Mouse (Mus musculus) forebrain, embryonic 16.5 days (tissue): ENCODE results near the gene Aldh1l1. TPM values are rescaled to one million over a fixed set of nuclear protein-coding genes. Genes with fewer than 3 reads are reported as not detected.

Source experiments
- ATAC-seq: fragments of 200-750 bp; cut with Nextera tagmentation; 2 replicates; pipeline ENCODE4 v1.8.0; 2017; ENCODE audit warnings: mild to moderate bottlenecking, moderate library complexity
- H3K27ac ChIP-seq: fragments of 300-500 bp; sonication (generic); 2 replicates; pipeline ENCODE4 v1.5.1; 2014; ENCODE audit warnings: low read length, control low read depth
- H3K27me3 ChIP-seq: fragments of 300-500 bp; sonication (generic); replicated peaks from 2 replicates; pipeline ENCODE4 v1.6.1; 2014; ENCODE audit warnings: low read length; ENCODE audit not compliant: control insufficient read depth, insufficient read depth
- H3K36me3 ChIP-seq: fragments of 300-500 bp; sonication (generic); 2 replicates; pipeline ENCODE4 v1.6.1; 2014; ENCODE audit not compliant: control insufficient read depth, insufficient read depth
- H3K4me1 ChIP-seq: fragments of 300-500 bp; sonication (generic); replicated peaks from 2 replicates; pipeline ENCODE4 v1.6.1; 2014; ENCODE audit warnings: low read length; ENCODE audit not compliant: control insufficient read depth, insufficient read depth
- H3K4me2 ChIP-seq: fragments of 300-500 bp; sonication (generic); 2 replicates; pipeline ENCODE4 v1.6.1; 2014; ENCODE audit warnings: mild to moderate bottlenecking, low read length, control low read depth
- H3K4me3 ChIP-seq: fragments of 300-500 bp; sonication (generic); replicated peaks from 2 replicates; pipeline ENCODE4 v1.5.1; 2014; ENCODE audit warnings: mild to moderate bottlenecking, low read length, control low read depth
- H3K9ac ChIP-seq: fragments of 300-500 bp; sonication (generic); replicated peaks from 2 replicates; pipeline ENCODE4 v1.6.1; 2014; ENCODE audit warnings: low read depth, low read length, control low read depth
- H3K9me3 ChIP-seq: fragments of 300-500 bp; sonication (generic); 2 replicates; pipeline ENCODE4 v1.6.1; 2016; ENCODE audit warnings: low read length; ENCODE audit not compliant: control insufficient read depth
- WGBS: fragments of 180-500 bp; shearing (Covaris S2); extraction: QIAGEN DNeasy Blood & Tissue Kit; methylation state at CpG from one replicate; pipeline ENCODE4 v1.1.7; 2014; 5-methylcytosine and 5-hydroxymethylcytosine counted together
- polyA plus RNA-seq: library from polyadenylated mRNA; unstranded; fragments of >200 nt; fragmentation: Nextera tagmentation; extraction: Ambion mirVana; gene quantifications from 2 replicates; pipeline ENCODE4 v1.2.1, GENCODE M21; 2015

Aldh1l1 gene
- polyA plus RNA-seq, 1 experiment from 2014 or later: 33.3 TPM

DNA sequence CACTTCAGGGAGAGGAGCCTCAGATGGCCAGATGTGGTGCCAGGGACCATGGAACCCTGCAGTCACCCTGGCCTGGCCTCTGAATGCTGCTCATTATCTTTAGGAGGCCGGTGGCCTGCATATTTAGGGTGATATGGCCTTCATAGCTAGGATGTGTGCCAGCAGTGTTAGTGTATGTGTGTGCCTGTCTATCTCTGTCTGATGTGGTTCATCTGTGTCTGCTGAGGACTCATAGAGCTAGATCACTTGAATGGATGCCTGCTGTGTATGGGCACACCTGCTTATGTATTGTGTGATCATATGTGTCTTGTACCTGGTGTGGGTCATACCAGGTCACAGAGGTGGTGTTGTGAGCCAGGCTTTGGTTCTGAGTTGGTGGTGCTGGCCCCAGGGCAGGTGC, 18.0 kb upstream of the Aldh1l1 start:
- Histone ChIP-seq H3K4me2 (no peak overlapping the region), H3K4me3 (no peak overlapping the region), H3K9me3 (no peaks in the 10 kb centered on the region), H3K4me1 (peaks cover 14% of the 10 kb centered on the region), H3K9ac (no peak overlapping the region), H3K36me3 (no peaks in the 10 kb centered on the region), H3K27ac (no peak overlapping the region), H3K27me3 (peaks cover 3% of the 10 kb centered on the region; the same call in 1 of the 2 replicates)
- no peak for ATAC-seq
- 67% methylated on average over 1 of the region's 1 CpGs for WGBS

DNA sequence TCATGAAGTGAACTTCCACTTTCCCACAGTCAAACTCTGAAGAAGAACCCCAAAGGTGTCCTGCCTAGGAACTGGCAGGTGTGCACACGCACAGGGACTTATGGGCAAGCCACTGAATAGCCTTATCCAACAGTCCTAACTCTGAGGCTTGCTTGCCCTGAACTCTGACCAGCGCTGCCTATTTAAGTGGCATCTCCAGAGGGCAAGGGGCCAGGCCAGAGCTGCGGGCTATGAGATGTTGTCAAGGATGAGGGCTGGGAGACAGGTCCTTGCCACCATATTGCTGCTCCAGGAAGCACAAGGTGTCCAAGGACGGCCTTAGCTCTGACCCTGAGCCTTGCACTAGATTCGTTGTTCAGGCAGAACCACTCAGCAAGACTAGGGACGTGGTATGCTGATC, 17.2 kb upstream of the Aldh1l1 start:
- no peak overlapping the region for H3K4me2 ChIP-seq
- no peak overlapping the region for H3K4me3 ChIP-seq
- 91% methylated on average over 6 of the region's 6 CpGs for WGBS
- H3K4me1 ChIP-seq: peaks cover 6% of the 10 kb centered on the region
- no peak overlapping the region for H3K27ac ChIP-seq
- no peak for ATAC-seq
- no peak overlapping the region for H3K9ac ChIP-seq
- H3K9me3 ChIP-seq: no peaks in the 10 kb centered on the region
- no peaks in the 10 kb centered on the region for H3K27me3 ChIP-seq
- H3K36me3 ChIP-seq: no peaks in the 10 kb centered on the region

DNA sequence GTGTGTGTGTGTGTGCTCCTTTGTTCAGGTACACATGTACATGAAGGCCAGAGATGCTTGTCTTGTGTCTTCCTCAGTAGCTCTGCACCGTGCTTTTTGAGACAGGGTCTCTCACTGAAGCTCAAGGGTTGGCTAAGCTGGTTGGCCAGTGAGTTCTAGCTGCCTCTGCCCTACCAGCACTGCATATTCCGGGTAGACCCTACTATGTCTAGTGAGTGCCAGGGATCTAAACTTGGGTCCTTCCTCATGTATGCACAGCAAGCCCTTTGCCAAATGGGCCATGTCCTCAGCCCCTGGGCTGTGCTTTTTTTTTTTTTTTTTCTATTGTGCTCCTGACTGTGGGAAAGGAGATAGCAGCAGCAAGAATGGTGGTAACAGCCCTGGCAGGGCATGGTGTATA, 16.0 kb upstream of the Aldh1l1 start:
- ATAC-seq: no peak
- H3K27me3 ChIP-seq: no peaks in the 10 kb centered on the region
- 97% methylated on average over 2 of the region's 2 CpGs for WGBS

DNA sequence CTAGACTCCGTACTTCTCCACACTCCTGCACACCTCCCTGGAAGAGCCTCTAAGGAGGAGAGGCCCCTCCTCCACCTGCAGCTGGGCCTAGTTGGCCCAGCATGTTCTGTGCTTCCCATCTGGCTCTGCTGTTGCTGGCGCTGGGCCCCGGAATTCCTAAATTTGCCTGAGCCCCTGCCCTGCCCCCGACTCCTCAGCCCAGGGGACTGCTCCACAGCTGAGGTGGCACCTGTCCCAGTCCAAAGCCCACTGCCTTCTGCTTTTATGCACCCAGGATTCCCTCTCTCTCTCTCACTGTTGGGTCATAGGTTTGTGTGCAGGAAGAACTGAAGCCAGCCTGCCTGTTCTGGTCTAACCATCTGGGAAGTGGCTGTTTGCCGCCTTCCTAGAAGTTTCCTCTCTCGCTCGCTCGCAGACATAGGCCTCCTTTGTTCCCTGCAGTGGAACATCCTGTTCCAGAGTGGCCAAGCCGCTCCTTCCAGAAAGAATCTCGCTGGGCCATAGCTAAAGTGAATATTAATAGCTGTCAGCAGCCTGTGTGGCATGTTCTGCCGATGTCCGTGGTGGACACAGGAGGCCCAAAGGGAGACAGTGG, 15.2 kb upstream of the Aldh1l1 start:
- Histone ChIP-seq H3K27me3 (no peaks in the 10 kb centered on the region), H3K9me3 (no peaks in the 10 kb centered on the region), H3K9ac (no peak overlapping the region; the same call in 1 of the 2 replicates), H3K4me1 (peaks cover 4% of the 10 kb centered on the region), H3K4me2 (no peak overlapping the region), H3K27ac (no peak overlapping the region; the same call in 1 of the 2 replicates), H3K4me3 (no peak overlapping the region), H3K36me3 (peaks cover 2% of the 10 kb centered on the region; the same call in 1 of the 2 replicates)
- 0 out of 2 replicates have a peak, but pooled peaks have one; percentile 28 for ATAC-seq
- WGBS: 58% methylated on average over 12 of the region's 12 CpGs

More for the DNA sequence above, 16.0 kb upstream of the Aldh1l1 start:
- Histone ChIP-seq H3K4me1 (peaks cover 4% of the 10 kb centered on the region), H3K9ac (no peak overlapping the region), H3K27ac (no peak overlapping the region), H3K4me3 (no peak overlapping the region), H3K9me3 (no peaks in the 10 kb centered on the region), H3K36me3 (peaks cover 2% of the 10 kb centered on the region; the same call in 1 of the 2 replicates), H3K4me2 (no peak overlapping the region)

DNA sequence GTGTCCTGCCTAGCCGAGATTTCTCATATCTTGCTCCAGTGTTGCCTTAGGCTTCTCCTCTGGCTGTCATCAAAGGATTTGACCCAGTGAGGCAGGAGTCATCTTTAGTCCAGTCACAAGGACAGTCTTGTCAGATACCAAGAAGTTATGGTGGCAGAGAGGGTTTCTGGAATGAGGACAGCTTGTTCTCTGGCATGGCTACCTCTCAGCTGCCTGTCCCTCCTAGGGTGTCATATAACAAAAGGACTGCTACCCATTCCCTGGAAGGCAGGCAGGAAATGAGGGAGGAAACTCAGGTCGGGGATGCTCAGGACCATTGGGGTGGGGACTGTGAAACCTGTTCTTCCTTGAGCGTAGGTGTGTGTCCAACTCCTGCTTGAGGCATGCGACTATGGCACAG, 14.1 kb upstream of the Aldh1l1 start:
- Histone ChIP-seq H3K4me1 (peaks cover 8% of the 10 kb centered on the region), H3K36me3 (peaks cover 2% of the 10 kb centered on the region; the same call in 1 of the 2 replicates), H3K4me3 (no peak overlapping the region), H3K9ac (no peak overlapping the region), H3K27me3 (no peaks in the 10 kb centered on the region), H3K4me2 (no peak overlapping the region), H3K9me3 (no peaks in the 10 kb centered on the region), H3K27ac (no peak overlapping the region)
- WGBS: 77% methylated on average over 4 of the region's 4 CpGs
- ATAC-seq: no peak

DNA sequence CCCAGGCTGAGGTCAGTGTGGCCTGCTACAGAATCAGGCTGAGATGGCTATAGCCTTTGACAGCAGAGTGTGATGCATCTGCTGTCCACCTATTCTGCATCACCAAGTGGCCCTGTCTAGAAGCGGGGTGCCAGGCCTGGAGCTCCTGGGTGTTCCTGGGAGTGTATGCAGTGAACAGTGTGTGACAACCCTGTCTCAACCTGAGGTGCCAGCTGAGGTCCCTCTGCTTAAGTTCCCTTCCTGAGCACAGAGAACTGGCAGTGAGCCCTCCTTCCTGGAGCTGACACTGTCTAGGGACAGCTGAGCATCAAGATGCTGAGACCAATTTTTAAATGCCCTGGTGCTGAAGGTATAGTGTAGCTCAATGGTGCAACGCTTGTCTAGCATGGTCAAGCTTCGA, 13.5 kb upstream of the Aldh1l1 start:
- Histone ChIP-seq H3K9me3 (no peaks in the 10 kb centered on the region), H3K27me3 (no peaks in the 10 kb centered on the region), H3K27ac (no peak overlapping the region), H3K4me1 (peaks cover 10% of the 10 kb centered on the region), H3K4me3 (no peak overlapping the region), H3K9ac (no peak overlapping the region), H3K4me2 (no peak overlapping the region), H3K36me3 (peaks cover 2% of the 10 kb centered on the region; the same call in 1 of the 2 replicates)
- no peak for ATAC-seq
- WGBS: 90% methylated on average over 3 of the region's 3 CpGs

DNA sequence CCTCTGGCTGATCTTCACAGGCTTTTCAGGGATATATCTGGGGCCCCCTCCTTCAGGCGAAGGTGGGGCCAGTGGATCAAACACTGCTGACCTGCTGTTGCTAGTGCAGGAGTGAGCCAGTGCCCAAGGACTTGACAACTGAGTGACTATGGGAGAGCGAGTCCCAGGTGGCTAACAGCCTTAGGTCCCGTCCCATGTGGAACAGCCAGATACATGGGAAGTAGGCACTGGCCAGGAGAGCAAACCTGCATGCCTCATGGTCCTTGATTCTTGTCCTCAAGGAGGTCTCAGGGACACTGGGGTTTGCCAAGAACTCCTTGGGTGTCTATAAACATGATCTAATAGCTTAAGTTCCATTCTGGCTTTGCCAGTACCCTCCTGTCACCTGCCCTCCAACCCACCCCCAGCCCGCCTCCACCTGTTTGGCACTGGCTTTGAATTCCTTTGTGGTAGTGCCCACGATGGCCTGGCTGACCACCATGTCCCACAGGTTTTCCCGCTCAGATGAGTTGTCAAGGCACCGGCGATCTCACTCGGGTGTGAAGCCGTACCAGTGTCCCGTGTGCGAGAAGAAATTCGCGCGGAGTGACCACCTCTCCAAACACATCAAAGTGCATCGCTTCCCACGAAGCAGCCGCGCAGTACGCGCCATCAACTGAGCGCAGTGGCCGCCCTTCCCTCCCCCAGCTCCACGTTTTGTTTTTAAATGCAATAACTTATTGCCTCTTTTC, 12.4 kb upstream of the Aldh1l1 start:
- no peak overlapping the region for H3K4me2 ChIP-seq
- peaks cover 10% of the 10 kb centered on the region for H3K4me1 ChIP-seq
- no peaks in the 10 kb centered on the region for H3K9me3 ChIP-seq
- no peak overlapping the region for H3K4me3 ChIP-seq
- H3K27ac ChIP-seq: no peak overlapping the region
- ATAC-seq: no peak
- H3K9ac ChIP-seq: no peak overlapping the region
- no peaks in the 10 kb centered on the region for H3K27me3 ChIP-seq
- WGBS: 94% methylated on average over 24 of the region's 24 CpGs
- H3K36me3 ChIP-seq: peaks cover 2% of the 10 kb centered on the region; the same call in 1 of the 2 replicates

DNA sequence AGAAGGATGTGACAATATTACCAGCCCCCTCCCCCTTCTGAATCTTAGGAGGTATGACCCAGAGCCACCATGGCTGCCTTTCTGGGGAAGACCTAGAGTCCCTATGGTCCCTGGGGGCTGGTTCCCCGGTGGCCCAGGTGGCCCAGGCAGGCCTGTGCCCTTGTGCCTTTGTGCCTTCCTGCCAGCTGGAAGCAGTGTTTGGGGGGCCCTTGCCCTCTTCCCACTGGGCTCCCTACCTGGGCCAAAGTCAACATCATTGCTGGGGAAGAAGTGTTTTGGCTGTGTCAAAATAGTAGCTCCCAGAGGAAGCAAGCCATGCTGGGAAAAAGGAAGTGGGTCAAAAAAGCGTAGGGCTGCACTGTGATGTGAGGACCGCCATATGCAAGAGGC, 11.9 kb upstream of the Aldh1l1 start:
- 92% methylated on average over 3 of the region's 3 CpGs for WGBS
- no peaks in the 10 kb centered on the region for H3K27me3 ChIP-seq
- ATAC-seq: no peak
- H3K4me2 ChIP-seq: no peak overlapping the region
- no peak overlapping the region for H3K9ac ChIP-seq
- peaks cover 10% of the 10 kb centered on the region for H3K4me1 ChIP-seq
- H3K27ac ChIP-seq: no peak overlapping the region
- H3K4me3 ChIP-seq: no peak overlapping the region
- H3K36me3 ChIP-seq: peaks cover 2% of the 10 kb centered on the region; the same call in 1 of the 2 replicates
- no peaks in the 10 kb centered on the region for H3K9me3 ChIP-seq

DNA sequence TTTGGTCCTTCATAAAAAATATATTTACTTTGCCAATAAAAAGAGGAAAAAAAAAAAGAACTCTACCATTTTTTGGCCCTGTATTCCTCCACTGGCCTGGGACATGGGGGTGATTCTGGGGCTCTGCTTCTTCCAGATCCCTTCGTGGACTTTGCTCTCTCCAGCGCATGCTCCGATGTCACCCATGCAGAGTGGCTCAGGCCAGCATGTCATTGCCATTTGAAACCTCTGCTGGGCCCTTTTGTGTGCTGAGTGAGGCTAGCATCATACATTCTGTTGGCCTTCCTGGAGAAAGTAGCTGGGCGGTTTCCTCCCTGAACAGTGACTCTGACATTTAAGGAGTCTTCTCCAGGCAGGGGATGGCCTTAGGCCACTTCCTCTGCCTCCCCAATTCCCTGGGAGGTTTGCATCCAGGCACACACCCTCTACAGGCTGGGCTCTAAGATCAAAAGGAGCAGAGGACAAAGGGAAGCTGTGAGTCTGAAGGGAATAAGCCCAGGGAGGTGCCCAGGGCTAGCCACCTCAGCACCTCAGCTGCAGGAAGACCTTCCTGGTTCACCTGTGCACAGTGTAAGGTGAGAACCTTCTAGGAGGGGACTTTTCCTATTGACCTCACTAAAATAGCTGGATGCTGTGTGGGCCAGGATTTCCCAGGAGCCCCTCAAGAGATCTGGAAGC, 10.9 kb upstream of the Aldh1l1 start:
- ATAC-seq: no peak
- Histone ChIP-seq H3K4me1 (peaks cover 10% of the 10 kb centered on the region), H3K9me3 (no peaks in the 10 kb centered on the region), H3K27ac (no peak overlapping the region), H3K27me3 (no peaks in the 10 kb centered on the region), H3K9ac (no peak overlapping the region), H3K36me3 (peaks cover 2% of the 10 kb centered on the region; the same call in 1 of the 2 replicates), H3K4me2 (no peak overlapping the region), H3K4me3 (no peak overlapping the region)
- WGBS: 84% methylated on average over 4 of the region's 4 CpGs
